Mouse (Mus musculus) kidney, embryonic 14.5 days (tissue): ENCODE data around the gene Stk16. TPM values are rescaled to one million over a fixed set of nuclear protein-coding genes. Genes with fewer than 3 reads are reported as not detected.
"Not testable (repeated sequence)": the region's sequence is repeated elsewhere in the genome, so short reads cannot be mapped to it uniquely, and the experiment has no call there.

Experiments used
- ATAC-seq: fragments of 200-750 bp; cut with Nextera tagmentation; 2 replicates; pipeline ENCODE4 v1.8.0; 2017; ENCODE audit warnings: moderate number of reproducible peaks, mild to moderate bottlenecking, moderate TSS enrichment, moderate library complexity; ENCODE audit not compliant: low FRiP score, low TSS enrichment
- H3K27ac ChIP-seq: fragments of 300-500 bp; sonication (generic); 2 replicates; pipeline ENCODE4 v1.5.1; 2014; ENCODE audit warnings: low read depth, mild to moderate bottlenecking, low read length, moderate library complexity, mixed read lengths
- H3K27me3 ChIP-seq: fragments of 300-500 bp; sonication (generic); 2 replicates; pipeline ENCODE4 v1.6.1; 2014; ENCODE audit warnings: mild to moderate bottlenecking, low read length; ENCODE audit not compliant: control insufficient read depth, insufficient read depth
- H3K36me3 ChIP-seq: fragments of 300-500 bp; sonication (generic); 2 replicates; pipeline ENCODE4 v1.6.1; 2014; ENCODE audit warnings: low read length, mixed read lengths; ENCODE audit not compliant: control insufficient read depth, insufficient read depth
- H3K4me1 ChIP-seq: fragments of 300-500 bp; sonication (generic); 2 replicates; pipeline ENCODE4 v1.6.1; 2014; ENCODE audit warnings: low read length, mixed read lengths; ENCODE audit not compliant: control insufficient read depth, insufficient read depth
- H3K4me2 ChIP-seq: fragments of 300-500 bp; sonication (generic); replicated peaks from 2 replicates; pipeline ENCODE4 v1.6.1; 2014; ENCODE audit warnings: low read depth, mild to moderate bottlenecking, low read length
- H3K4me3 ChIP-seq: fragments of 300-500 bp; sonication (generic); 2 replicates; pipeline ENCODE4 v1.5.1; 2014; ENCODE audit warnings: mild to moderate bottlenecking, low read length
- H3K9ac ChIP-seq: fragments of 300-500 bp; sonication (generic); 2 replicates; pipeline ENCODE4 v1.6.1; 2014; ENCODE audit warnings: low read depth, mild to moderate bottlenecking, low read length, moderate library complexity
- H3K9me3 ChIP-seq: fragments of 300-500 bp; sonication (generic); 2 replicates; pipeline ENCODE4 v1.6.1; 2016; ENCODE audit warnings: low read length; ENCODE audit not compliant: control insufficient read depth
- WGBS: fragments of 180-500 bp; shearing (Covaris S2); extraction: QIAGEN DNeasy Blood & Tissue Kit; methylation state at CpG from one replicate; pipeline ENCODE4 v1.1.7; 2014; 5-methylcytosine and 5-hydroxymethylcytosine counted together
- polyA plus RNA-seq: library from polyadenylated mRNA; unstranded; fragments of >200 nt; fragmentation: Nextera tagmentation; extraction: Ambion mirVana; gene quantifications from 2 replicates; pipeline ENCODE4 v1.2.1, GENCODE M21; 2014

Gene Stk16
- polyA plus RNA-seq, 1 experiment from 2014 or later: 129 TPM

DNA sequence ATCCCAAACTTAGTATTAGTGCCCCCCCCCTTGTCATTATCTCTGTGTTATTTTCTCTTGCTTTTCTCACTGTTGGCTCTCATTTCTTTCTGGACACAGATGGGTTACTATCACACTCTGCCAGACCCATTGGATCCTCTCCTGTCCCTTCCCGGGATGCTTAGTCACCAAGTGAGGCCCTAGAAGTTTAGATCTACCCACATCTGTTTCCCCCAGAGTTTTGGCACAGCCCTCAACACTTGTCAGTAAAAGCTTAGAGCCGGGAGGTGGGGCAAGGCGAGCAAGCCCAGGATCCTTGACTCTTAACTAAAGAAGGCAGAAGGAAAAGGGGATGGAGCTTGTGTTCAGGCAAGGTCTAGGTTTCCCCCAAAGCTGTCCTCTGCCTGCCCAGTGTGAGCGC, 18.5 kb downstream of the Stk16 start:
- Histone ChIP-seq H3K4me2 (no peak overlapping the region), H3K27me3 (no peaks in the 10 kb centered on the region), H3K36me3 (no peaks in the 10 kb centered on the region), H3K9me3 (no peaks in the 10 kb centered on the region), H3K9ac (no peak overlapping the region), H3K4me3 (no peak overlapping the region), H3K4me1 (no peaks in the 10 kb centered on the region), H3K27ac (no peak overlapping the region)
- WGBS: 75% methylated on average over 4 of the region's 4 CpGs
- no peak for ATAC-seq

DNA sequence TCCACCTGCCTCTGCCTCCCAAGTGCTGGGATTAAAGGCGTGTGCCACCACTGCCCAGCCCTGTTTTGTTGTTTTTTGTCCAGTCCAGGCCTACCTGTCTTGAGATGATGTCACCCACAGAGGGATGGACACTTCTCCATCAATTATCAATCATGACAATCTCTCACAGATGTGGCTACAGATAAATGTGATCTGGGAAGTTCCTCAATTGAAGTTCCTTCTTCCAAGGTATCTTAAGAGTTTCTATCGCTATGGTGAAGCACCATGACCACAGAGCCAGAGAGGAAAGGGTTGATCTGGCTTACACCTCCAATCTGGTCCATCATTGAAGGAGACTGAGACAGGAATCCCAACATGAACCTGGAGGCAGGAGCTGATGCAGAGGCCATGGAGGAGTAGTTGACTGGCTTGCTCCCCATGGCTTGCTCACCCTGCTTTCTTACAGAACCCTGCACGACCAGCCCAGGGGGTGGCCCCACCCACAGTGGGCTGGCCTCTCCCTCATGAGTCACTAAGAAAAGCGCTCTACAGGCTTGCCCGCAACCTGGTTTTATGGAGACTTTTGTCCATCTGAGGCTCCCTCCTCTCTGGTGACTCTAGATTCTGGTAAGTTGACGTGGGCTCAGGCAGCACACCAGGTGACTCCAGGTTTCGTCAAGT, 19.8 kb downstream of the Stk16 start:
- Histone ChIP-seq H3K9ac (no peak overlapping the region), H3K4me3 (no peak overlapping the region), H3K4me2 (no peak overlapping the region), H3K9me3 (no peaks in the 10 kb centered on the region), H3K4me1 (no peaks in the 10 kb centered on the region; the same call in 1 of the 2 replicates), H3K36me3 (no peaks in the 10 kb centered on the region), H3K27ac (no peak overlapping the region), H3K27me3 (no peaks in the 10 kb centered on the region)
- WGBS: 72% methylated on average over 7 of the region's 7 CpGs
- ATAC-seq: no peak

DNA sequence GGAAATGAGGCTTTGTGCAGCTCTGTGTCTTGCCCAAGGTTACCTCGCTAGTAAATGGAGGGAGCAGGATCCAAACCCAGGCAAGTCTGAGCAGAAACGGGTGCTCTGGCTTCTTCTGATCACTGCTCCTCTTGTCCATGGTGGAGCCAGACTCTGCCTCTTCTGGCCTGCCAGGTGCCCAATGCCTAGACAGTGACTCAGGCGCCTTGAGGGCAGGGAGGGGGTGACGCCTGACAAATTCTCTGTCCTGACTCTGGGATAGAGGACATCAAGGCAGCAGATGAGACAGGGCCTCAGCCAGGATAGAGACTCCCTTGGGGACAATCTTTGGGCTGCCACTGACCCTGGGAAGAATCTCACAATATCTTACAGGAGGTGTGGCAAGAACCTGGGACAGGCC, 20.6 kb downstream of the Stk16 start:
- Histone ChIP-seq H3K4me2 (no peak overlapping the region), H3K27me3 (no peaks in the 10 kb centered on the region), H3K27ac (no peak overlapping the region), H3K9ac (no peak overlapping the region), H3K36me3 (no peaks in the 10 kb centered on the region), H3K9me3 (no peaks in the 10 kb centered on the region), H3K4me1 (peaks cover 5% of the 10 kb centered on the region; the same call in 1 of the 2 replicates), H3K4me3 (no peak overlapping the region)
- WGBS: 86% methylated on average over 4 of the region's 4 CpGs
- ATAC-seq: no peak

DNA sequence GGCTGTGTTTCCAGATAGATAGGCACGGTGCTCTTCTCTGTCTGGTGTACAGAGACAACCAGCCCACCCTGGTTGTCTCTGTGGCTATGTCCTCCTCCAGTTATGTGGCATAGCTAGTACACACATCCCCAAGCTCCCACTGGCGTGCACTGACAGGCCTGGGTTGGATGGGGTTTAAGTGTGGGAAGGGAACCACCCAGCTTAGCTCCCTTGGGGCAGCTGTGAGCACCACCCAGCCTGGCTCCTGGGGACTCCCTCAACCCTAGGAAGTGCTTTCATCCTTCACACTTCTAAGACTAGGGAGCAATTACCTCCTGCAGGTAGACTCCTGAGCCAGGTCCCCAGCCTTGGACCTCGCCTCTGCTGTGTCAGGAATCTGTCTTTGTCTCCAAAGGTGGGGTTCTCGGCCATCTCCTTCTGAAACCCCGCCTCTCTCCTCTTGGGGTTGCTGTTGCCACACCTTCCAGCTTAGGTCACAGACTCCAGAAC, 21.1 kb downstream of the Stk16 start, which contains the start of gene A630095N17Rik:
TSS of gene A630095N17Rik (minus strand) at position 439 of the 489 bp plus-strand sequence.
- Histone ChIP-seq H3K4me3 (no peak within 1 kb of the TSS), H3K9me3 (no peaks in the 10 kb centered on the region), H3K27me3 (no peaks in the 10 kb centered on the region), H3K27ac (no peak within 1 kb of the TSS), H3K36me3 (no peaks in the 10 kb centered on the region), H3K9ac (no peak within 1 kb of the TSS), H3K4me2 (no peak within 1 kb of the TSS), H3K4me1 (peaks cover 6% of the 10 kb centered on the region)
- ATAC-seq: no peak
- 71% methylated on average over 5 of the region's 5 CpGs for WGBS

DNA sequence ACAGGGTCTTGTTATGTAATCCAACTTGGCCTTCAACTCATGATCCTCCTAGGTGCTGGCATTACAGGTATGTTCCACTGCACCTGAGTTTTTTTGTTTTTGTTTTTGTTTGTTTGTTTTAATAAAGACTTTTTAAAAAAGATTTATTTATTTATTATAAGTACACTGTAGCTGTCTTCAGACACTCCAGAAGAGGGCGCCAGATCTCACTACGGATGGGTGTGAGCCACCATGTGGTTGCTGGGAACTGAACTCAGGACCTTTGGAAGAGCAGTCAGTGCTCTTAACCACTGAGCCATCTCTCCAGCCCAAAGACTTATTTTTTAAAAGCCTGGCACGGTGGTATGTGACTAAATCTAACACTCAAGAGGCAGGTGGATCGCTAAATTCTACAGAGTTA, 21.9 kb downstream of the Stk16 start:
- not testable (repeated sequence) for H3K4me3 ChIP-seq, H3K27ac ChIP-seq, ATAC-seq, H3K36me3 ChIP-seq, H3K9me3 ChIP-seq, H3K4me2 ChIP-seq, H3K9ac ChIP-seq, H3K27me3 ChIP-seq
- peaks cover 14% of the 10 kb centered on the region for H3K4me1 ChIP-seq
- 70% methylated on average over 4 of the region's 4 CpGs for WGBS

DNA sequence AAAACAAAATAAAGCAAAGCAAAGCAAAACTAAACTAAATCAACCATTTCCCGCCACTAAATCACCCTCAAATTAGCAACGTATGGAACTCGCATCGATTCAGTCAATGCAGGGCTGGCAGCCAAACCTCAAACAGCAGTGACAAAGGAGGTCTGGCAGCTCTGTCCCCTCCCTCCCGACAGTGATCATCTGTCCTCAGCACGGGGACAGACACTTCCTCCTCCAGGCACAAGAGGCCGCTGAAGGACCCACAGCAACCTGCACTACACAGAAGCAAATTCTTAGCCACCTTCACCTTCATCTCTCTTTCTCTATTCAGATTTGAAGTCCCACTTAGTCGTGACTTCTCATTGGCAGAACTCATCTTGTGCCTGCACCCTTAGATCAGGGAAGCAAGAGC, 24.0 kb downstream of the Stk16 start:
- Histone ChIP-seq H3K9me3 (no peaks in the 10 kb centered on the region), H3K4me3 (no peak overlapping the region), H3K36me3 (0 out of 2 replicates have a peak, but pooled peaks cover 2% of the 10 kb centered on the region), H3K27ac (no peak overlapping the region), H3K9ac (no peak overlapping the region), H3K4me1 (peaks cover 14% of the 10 kb centered on the region), H3K4me2 (no peak overlapping the region), H3K27me3 (no peaks in the 10 kb centered on the region)
- 3% methylated on average over 8 of the region's 8 CpGs for WGBS
- no peak for ATAC-seq

DNA sequence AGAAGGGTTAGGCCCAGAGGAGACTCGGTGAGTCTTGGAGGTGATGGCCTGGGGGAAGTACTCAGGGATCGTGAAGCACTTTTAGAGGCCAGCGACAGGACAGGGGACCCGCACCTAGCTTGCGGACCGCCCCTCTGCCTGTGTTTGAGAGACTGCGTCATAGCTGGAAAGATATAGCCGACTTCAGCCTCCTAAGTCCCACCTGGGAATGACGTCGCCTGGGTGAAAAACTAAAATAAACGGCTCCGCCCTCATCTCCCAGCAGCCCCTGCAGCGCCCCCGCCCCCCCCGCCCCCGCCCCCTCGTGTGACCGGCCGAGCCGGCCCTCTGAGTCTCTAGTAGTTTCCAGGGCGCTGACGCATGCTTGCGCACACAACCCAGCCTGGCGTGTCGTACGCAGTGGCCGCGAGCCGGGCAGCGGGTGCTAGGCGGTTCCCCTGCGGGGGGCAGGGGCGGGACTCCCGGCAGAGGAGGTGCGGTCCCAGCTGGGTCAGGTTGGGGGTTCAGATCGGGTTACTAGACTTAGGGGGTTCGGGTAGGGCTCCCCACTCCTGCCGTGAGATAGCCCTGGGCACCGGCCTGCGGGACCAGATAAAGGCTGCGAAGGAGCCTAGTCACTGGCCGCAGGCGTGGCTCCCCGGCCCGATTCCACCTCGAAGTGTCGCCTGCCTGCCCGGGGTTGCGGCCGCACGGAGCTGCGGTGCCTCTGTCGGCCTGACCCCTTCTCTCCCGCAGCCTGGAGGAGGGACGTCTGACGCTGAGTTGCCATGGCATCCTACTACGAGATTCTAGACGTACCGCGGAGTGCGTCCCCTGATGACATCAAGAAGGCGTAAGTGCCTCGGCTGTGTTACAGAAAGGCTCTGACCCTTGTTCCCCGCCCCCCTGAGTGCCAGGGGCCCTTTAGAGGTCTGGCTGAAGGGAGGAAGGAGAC, 25.7 kb downstream of the Stk16 start, which contains the start of gene Dnajb2:
TSS of gene Dnajb2 (plus strand) at position 290 of the 934 bp plus-strand sequence.
- H3K27me3 ChIP-seq: no peaks in the 10 kb centered on the region
- H3K4me3 ChIP-seq: peak within 1 kb of the TSS; percentile 71
- H3K4me2 ChIP-seq: peak within 1 kb of the TSS; percentile 93
- peaks cover 4% of the 10 kb centered on the region; the same call in 1 of the 2 replicates for H3K36me3 ChIP-seq
- H3K4me1 ChIP-seq: peaks cover 14% of the 10 kb centered on the region
- peak within 1 kb of the TSS; percentile 62; the same call in 1 of the 2 replicates for H3K27ac ChIP-seq
- H3K9ac ChIP-seq: peak within 1 kb of the TSS; percentile 84
- ATAC-seq: peak; percentile 92
- under 1% methylated on average over 63 of the region's 64 CpGs for WGBS
- H3K9me3 ChIP-seq: no peaks in the 10 kb centered on the region

DNA sequence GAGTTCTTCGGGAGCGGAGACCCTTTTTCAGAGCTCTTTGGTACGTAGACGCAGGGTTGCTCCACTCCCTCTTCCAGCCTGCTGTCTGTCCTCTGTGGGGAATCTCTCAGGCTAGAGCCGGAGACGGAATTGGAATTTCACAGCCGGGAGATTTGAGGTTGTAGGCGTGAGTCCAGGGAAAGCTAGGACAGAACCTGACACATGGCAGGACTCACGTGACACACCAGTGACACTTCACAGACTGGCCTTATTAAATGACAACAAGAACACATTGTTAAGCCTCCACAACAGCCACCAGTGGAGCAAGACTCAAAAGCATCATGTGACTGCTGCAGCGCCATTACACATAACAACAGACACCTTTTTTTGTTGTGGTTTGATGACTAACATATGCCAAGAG, 29.0 kb downstream of the Stk16 start:
- H3K9me3 ChIP-seq: no peaks in the 10 kb centered on the region

More for the DNA sequence above, 29.0 kb downstream of the Stk16 start:
- Histone ChIP-seq H3K36me3 (peaks cover 17% of the 10 kb centered on the region; the same call in 1 of the 2 replicates), H3K27ac (no peak overlapping the region), H3K4me1 (peaks cover 14% of the 10 kb centered on the region), H3K4me2 (no peak overlapping the region), H3K4me3 (no peak overlapping the region), H3K27me3 (no peaks in the 10 kb centered on the region), H3K9ac (no peak overlapping the region)
- 88% methylated on average over 10 of the region's 10 CpGs for WGBS
- no peak for ATAC-seq
